Mouse (Mus musculus): ENCODE results near the gene Vmn2r8. TPM values are rescaled to one million over a fixed set of nuclear protein-coding genes. Genes with fewer than 3 reads are reported as not detected.
"Not testable (repeated sequence)": the region's sequence is repeated elsewhere in the genome, so short reads cannot be mapped to it uniquely, and the experiment has no call there.

Gene Vmn2r8
- polyA plus RNA-seq, 1 experiment from 2014 or later = not detected

- Histone ChIP-seq H3K4me3 (ENCODE audit: low read length) (no peak overlapping the region), H3K36me3 (ENCODE audit: control insufficient read depth, insufficient read depth, low read length) (no peaks in the 10 kb centered on the region), H3K9me3 (ENCODE audit: control insufficient read depth, low read length) (no peaks in the 10 kb centered on the region), H3K4me1 (ENCODE audit: control insufficient read depth, insufficient read depth, low read depth, low read length) (no peaks in the 10 kb centered on the region), H3K9ac (ENCODE audit: low read depth, low read length) (no peak overlapping the region), H3K27me3 (replicated peaks; ENCODE audit: control insufficient read depth, insufficient read depth, low read length) (no peaks in the 10 kb centered on the region), H3K27ac (ENCODE audit: low read depth, low read length) (no peak overlapping the region), H3K4me2 (ENCODE audit: low read length) (no peak overlapping the region)
- WGBS = 93% methylated on average over 2 of the region's 2 CpGs
- no peak for ATAC-seq
These were observed 48.6 kb downstream of the Vmn2r8 start for GRCm38 (mm10) chr5:108760002-108760401.

GRCm38 (mm10) chr5:108758396-108758795 is 50.3 kb downstream of the Vmn2r8 start:
- no peak for ATAC-seq
- Histone ChIP-seq H3K27ac (ENCODE audit: low read depth, low read length) (no peak overlapping the region), H3K4me2 (ENCODE audit: low read length) (no peak overlapping the region), H3K9ac (ENCODE audit: low read depth, low read length) (no peak overlapping the region), H3K4me1 (ENCODE audit: control insufficient read depth, insufficient read depth, low read depth, low read length) (no peaks in the 10 kb centered on the region), H3K36me3 (ENCODE audit: control insufficient read depth, insufficient read depth, low read length) (no peaks in the 10 kb centered on the region), H3K4me3 (ENCODE audit: low read length) (no peak overlapping the region), H3K27me3 (replicated peaks; ENCODE audit: control insufficient read depth, insufficient read depth, low read length) (no peaks in the 10 kb centered on the region), H3K9me3 (ENCODE audit: control insufficient read depth, low read length) (no peaks in the 10 kb centered on the region)
- 65% methylated on average over 3 of the region's 3 CpGs for WGBS

GRCm38 (mm10) chr5:108751258-108751657 is 57.4 kb downstream of the Vmn2r8 start:
- not testable (repeated sequence) for H3K9ac ChIP-seq (ENCODE audit: low read depth, low read length); H3K27ac ChIP-seq (ENCODE audit: low read depth, low read length); H3K4me3 ChIP-seq (ENCODE audit: low read length); H3K9me3 ChIP-seq (ENCODE audit: control insufficient read depth, low read length); H3K36me3 ChIP-seq (ENCODE audit: control insufficient read depth, insufficient read depth, low read length); H3K4me2 ChIP-seq (ENCODE audit: low read length); ATAC-seq; H3K4me1 ChIP-seq (ENCODE audit: control insufficient read depth, insufficient read depth, low read depth, low read length); H3K27me3 ChIP-seq (replicated peaks; ENCODE audit: control insufficient read depth, insufficient read depth, low read length)
- 92% methylated on average over 4 of the region's 4 CpGs for WGBS

- Histone ChIP-seq H3K9ac (ENCODE audit: low read depth, low read length) (no peak overlapping the region), H3K9me3 (ENCODE audit: control insufficient read depth, low read length) (no peaks in the 10 kb centered on the region), H3K27me3 (replicated peaks; ENCODE audit: control insufficient read depth, insufficient read depth, low read length) (no peaks in the 10 kb centered on the region), H3K4me2 (ENCODE audit: low read length) (no peak overlapping the region), H3K36me3 (ENCODE audit: control insufficient read depth, insufficient read depth, low read length) (no peaks in the 10 kb centered on the region), H3K27ac (ENCODE audit: low read depth, low read length) (no peak overlapping the region), H3K4me1 (ENCODE audit: control insufficient read depth, insufficient read depth, low read depth, low read length) (no peaks in the 10 kb centered on the region), H3K4me3 (ENCODE audit: low read length) (no peak overlapping the region)
- ATAC-seq = no peak
- WGBS = 75% methylated on average over 5 of the region's 5 CpGs
These were observed 58.1 kb downstream of the Vmn2r8 start for GRCm38 (mm10) chr5:108750328-108751210.

GRCm38 (mm10) chr5:108744629-108745028 is 64.0 kb downstream of the Vmn2r8 start:
- 84% methylated on average over 3 of the region's 3 CpGs for WGBS
- Histone ChIP-seq H3K4me1 (ENCODE audit: control insufficient read depth, insufficient read depth, low read depth, low read length) (no peaks in the 10 kb centered on the region), H3K9me3 (ENCODE audit: control insufficient read depth, low read length) (no peaks in the 10 kb centered on the region), H3K27me3 (replicated peaks; ENCODE audit: control insufficient read depth, insufficient read depth, low read length) (no peaks in the 10 kb centered on the region), H3K4me3 (ENCODE audit: low read length) (no peak overlapping the region), H3K27ac (ENCODE audit: low read depth, low read length) (no peak overlapping the region), H3K4me2 (ENCODE audit: low read length) (no peak overlapping the region), H3K36me3 (ENCODE audit: control insufficient read depth, insufficient read depth, low read length) (no peaks in the 10 kb centered on the region), H3K9ac (ENCODE audit: low read depth, low read length) (no peak overlapping the region)
- no peak for ATAC-seq

- ATAC-seq = no peak
- no peaks in the 10 kb centered on the region for H3K36me3 ChIP-seq (ENCODE audit: control insufficient read depth, insufficient read depth, low read length)
- no peaks in the 10 kb centered on the region for H3K4me1 ChIP-seq (ENCODE audit: control insufficient read depth, insufficient read depth, low read depth, low read length)
- H3K9ac ChIP-seq (ENCODE audit: low read depth, low read length) = no peak overlapping the region
- no peaks in the 10 kb centered on the region for H3K9me3 ChIP-seq (ENCODE audit: control insufficient read depth, low read length)
- no peak overlapping the region for H3K4me2 ChIP-seq (ENCODE audit: low read length)
- no peak overlapping the region for H3K27ac ChIP-seq (ENCODE audit: low read depth, low read length)
- H3K27me3 ChIP-seq (replicated peaks; ENCODE audit: control insufficient read depth, insufficient read depth, low read length) = no peaks in the 10 kb centered on the region
- 69% methylated on average over 2 of the region's 2 CpGs for WGBS
- H3K4me3 ChIP-seq (ENCODE audit: low read length) = no peak overlapping the region
These were observed 64.8 kb downstream of the Vmn2r8 start for GRCm38 (mm10) chr5:108743856-108744255.

GRCm38 (mm10) chr5:108742596-108742995 is 66.1 kb downstream of the Vmn2r8 start:
- H3K4me3 ChIP-seq (ENCODE audit: low read length) = no peak overlapping the region
- no peaks in the 10 kb centered on the region for H3K27me3 ChIP-seq (replicated peaks; ENCODE audit: control insufficient read depth, insufficient read depth, low read length)
- no peak overlapping the region for H3K27ac ChIP-seq (ENCODE audit: low read depth, low read length)
- no peaks in the 10 kb centered on the region for H3K4me1 ChIP-seq (ENCODE audit: control insufficient read depth, insufficient read depth, low read depth, low read length)
- no peak overlapping the region for H3K9ac ChIP-seq (ENCODE audit: low read depth, low read length)
- WGBS = 76% methylated on average over 2 of the region's 2 CpGs
- H3K4me2 ChIP-seq (ENCODE audit: low read length) = no peak overlapping the region
- ATAC-seq = no peak
- no peaks in the 10 kb centered on the region for H3K9me3 ChIP-seq (ENCODE audit: control insufficient read depth, low read length)
- no peaks in the 10 kb centered on the region for H3K36me3 ChIP-seq (ENCODE audit: control insufficient read depth, insufficient read depth, low read length)

- Histone ChIP-seq H3K27ac (ENCODE audit: low read depth, low read length) (no peak overlapping the region), H3K4me2 (ENCODE audit: low read length) (no peak overlapping the region), H3K4me3 (ENCODE audit: low read length) (no peak overlapping the region), H3K27me3 (replicated peaks; ENCODE audit: control insufficient read depth, insufficient read depth, low read length) (no peaks in the 10 kb centered on the region), H3K9me3 (ENCODE audit: control insufficient read depth, low read length) (no peaks in the 10 kb centered on the region), H3K9ac (ENCODE audit: low read depth, low read length) (no peak overlapping the region), H3K4me1 (ENCODE audit: control insufficient read depth, insufficient read depth, low read depth, low read length) (no peaks in the 10 kb centered on the region), H3K36me3 (ENCODE audit: control insufficient read depth, insufficient read depth, low read length) (no peaks in the 10 kb centered on the region)
- 85% methylated on average over 2 of the region's 2 CpGs for WGBS
- no peak for ATAC-seq
These were observed 66.8 kb downstream of the Vmn2r8 start for GRCm38 (mm10) chr5:108741844-108742243.
